27 mouse cellular contexts compared by ENCODE assay signal in the genomic region with DNA sequence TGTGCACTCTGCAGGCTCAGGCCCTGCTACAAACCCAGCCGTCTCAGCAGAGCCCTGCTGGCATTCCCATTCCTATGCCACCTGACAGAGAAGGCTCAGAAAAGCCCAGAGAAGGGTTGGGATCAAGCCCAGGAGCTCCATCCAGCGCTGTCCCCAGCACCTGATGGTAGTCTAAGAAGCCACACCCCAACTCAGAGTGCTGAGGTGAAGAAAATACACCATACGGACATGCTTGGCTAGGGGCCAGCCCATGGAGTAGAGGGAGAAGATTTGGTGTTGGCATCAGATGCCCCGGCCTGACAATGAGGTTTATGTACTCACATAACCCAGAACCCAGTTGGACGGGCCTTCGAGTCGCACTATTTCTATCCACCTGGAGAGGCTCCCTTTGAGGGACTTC.
DNase-seq lines count a peak whose midpoint lies in the region; ATAC-seq and TF ChIP-seq lines count a peak whose summit lies in the region.
"Had no signal": no experiment of that assay in that cellular context is flagged by ENCODE, and none has a peak within 500 bp of the region (broad histone marks: within the 10 kb centered on the region; RNA-seq: fewer than 3 reads in every experiment).

No protein-coding gene starts in this region.

- ATAC-seq in hindbrain, embryonic 13.5 days (ENCODE audit: low FRiP score) = no peak
- ATAC-seq in hindbrain, embryonic 16.5 days = no peak
- no peak for ATAC-seq in intestine, embryonic 16.5 days
- ATAC-seq: CD4-positive, CD25-positive, alpha-beta regulatory T cell, adult 4 months; forebrain, embryonic 15.5 days had no signal

- DNase-seq in cerebellum, adult 2 months = peak; percentile 63 to 69
- DNase-seq in cerebellum, postnatal 10 days = peak; percentile 79 to 80
- no peak for DNase-seq in limb, embryonic 10.5 days (ENCODE audit: low spot score)
- DNase-seq in adrenal gland, adult 2 months = no peak
- DNase-seq: adrenal gland, postnatal 25 days; heart, postnatal 36 days; kidney, adult 11 months; kidney, postnatal 25 days; liver; lung, adult 2 months; lung, postnatal 10 days; midbrain, embryonic 14.5 days; retina, postnatal 1 day; right cerebral cortex, postnatal 14 days; thymus, postnatal 14 days had no signal

- no peaks in the 10 kb centered on the region for H3K27me3 ChIP-seq in hindbrain, embryonic 13.5 days
- H3K27me3 ChIP-seq in hindbrain, embryonic 16.5 days (replicated peaks; ENCODE audit: control insufficient read depth, insufficient read depth, low read length) = no peaks in the 10 kb centered on the region
- no peaks in the 10 kb centered on the region for H3K27me3 ChIP-seq in cerebellum, adult 2 months (ENCODE audit: control insufficient read depth, insufficient read depth, low read length)
- 0 out of 2 replicates have a peak, but pooled peaks cover 3% of the 10 kb centered on the region for H3K27me3 ChIP-seq in limb, embryonic 10.5 days (ENCODE audit: low read depth, poor library complexity, severe bottlenecking)
- H3K27me3 ChIP-seq in intestine, embryonic 16.5 days (replicated peaks; ENCODE audit: control insufficient read depth, insufficient read depth, low read length) = no peaks in the 10 kb centered on the region
- H3K27me3 ChIP-seq: embryonic facial prominence, embryonic 12.5 days; forebrain, embryonic 15.5 days; hindbrain, embryonic 12.5 days; neural tube, embryonic 15.5 days had no signal

- peaks cover 32% of the 10 kb centered on the region for H3K36me3 ChIP-seq in hindbrain, embryonic 13.5 days
- H3K36me3 ChIP-seq in hindbrain, embryonic 16.5 days (ENCODE audit: control insufficient read depth, insufficient read depth, low read length) = peaks cover 8% of the 10 kb centered on the region
- H3K36me3 ChIP-seq in limb, embryonic 10.5 days = peaks cover 29% of the 10 kb centered on the region
- no peaks in the 10 kb centered on the region for H3K36me3 ChIP-seq in intestine, embryonic 16.5 days (ENCODE audit: control insufficient read depth, insufficient read depth, low read length)

- TF ChIP-seq CTCF in cerebellum, adult 2 months (IDR thresholded peaks at IDR 0.05; ENCODE audit: borderline replicate concordance, insufficient read depth, low read depth, low read length) = no peak

- no peak for TF ChIP-seq POLR2A in cerebellum, adult 2 months (IDR thresholded peaks at IDR 0.05; ENCODE audit: borderline replicate concordance, insufficient read depth, low read length)

- no peak overlapping the region for H3K9ac ChIP-seq in hindbrain, embryonic 13.5 days
- H3K9ac ChIP-seq in hindbrain, embryonic 16.5 days (ENCODE audit: low read depth, low read length) = no peak overlapping the region
- no peak overlapping the region for H3K9ac ChIP-seq in intestine, embryonic 16.5 days (ENCODE audit: low read depth, low read length)
- H3K9ac ChIP-seq: embryonic facial prominence, embryonic 12.5 days; forebrain, embryonic 15.5 days; liver, embryonic 14.5 days; neural tube, embryonic 15.5 days had no signal

- H3K27ac ChIP-seq in hindbrain, embryonic 13.5 days = peak overlapping the region; percentile 78; the same call in 1 of the 2 replicates
- H3K27ac ChIP-seq in hindbrain, embryonic 16.5 days (ENCODE audit: low read depth, low read length) = no peak overlapping the region
- no peak overlapping the region; the same call in 1 of the 2 replicates for H3K27ac ChIP-seq in cerebellum, adult 2 months (ENCODE audit: insufficient read depth, low read length)
- H3K27ac ChIP-seq in limb, embryonic 10.5 days = 0 out of 2 replicates have a peak overlapping the region, but pooled peaks have one; percentile 20
- H3K27ac ChIP-seq in intestine, embryonic 16.5 days (ENCODE audit: low read length) = no peak overlapping the region
- H3K27ac ChIP-seq: embryonic facial prominence, embryonic 12.5 days; left cerebral cortex, adult 2 months; liver, embryonic 14.5 days; macrophage; neural tube, embryonic 15.5 days had no signal

- H3K4me2 ChIP-seq in hindbrain, embryonic 13.5 days = no peak overlapping the region
- no peak overlapping the region for H3K4me2 ChIP-seq in hindbrain, embryonic 16.5 days (ENCODE audit: low read length)
- H3K4me2 ChIP-seq in intestine, embryonic 16.5 days (ENCODE audit: low read depth, low read length) = no peak overlapping the region
- H3K4me2 ChIP-seq: embryonic facial prominence, embryonic 12.5 days; forebrain, embryonic 15.5 days; hindbrain, embryonic 12.5 days; neural tube, embryonic 15.5 days had no signal

- WGBS in hindbrain, embryonic 13.5 days = 89% methylated on average over 7 of the region's 7 CpGs
- WGBS in hindbrain, embryonic 16.5 days = 83% methylated on average over 7 of the region's 7 CpGs
- 24% methylated on average over 7 of the region's 7 CpGs for WGBS in cerebellum, adult 2 months
- 92% methylated on average over 7 of the region's 7 CpGs for WGBS in limb, embryonic 10.5 days
- WGBS in intestine, embryonic 16.5 days = 89% methylated on average over 7 of the region's 7 CpGs

- H3K4me3 ChIP-seq in hindbrain, embryonic 13.5 days = no peak overlapping the region
- H3K4me3 ChIP-seq in hindbrain, embryonic 16.5 days (ENCODE audit: low read length) = no peak overlapping the region
- H3K4me3 ChIP-seq in cerebellum, adult 2 months (replicated peaks; ENCODE audit: insufficient read depth, low read depth, low read length) = no peak overlapping the region
- H3K4me3 ChIP-seq in limb, embryonic 10.5 days = no peak overlapping the region
- H3K4me3 ChIP-seq in intestine, embryonic 16.5 days (ENCODE audit: low read length) = no peak overlapping the region
- H3K4me3 ChIP-seq: embryonic facial prominence, embryonic 12.5 days; forebrain, embryonic 15.5 days; hindbrain, embryonic 12.5 days; layer of hippocampus, adult 2 months; left cerebral cortex, adult 2 months; neural tube, embryonic 15.5 days had no signal

- H3K4me1 ChIP-seq in hindbrain, embryonic 13.5 days (replicated peaks) = peaks cover 81% of the 10 kb centered on the region
- H3K4me1 ChIP-seq in hindbrain, embryonic 16.5 days (ENCODE audit: control insufficient read depth, insufficient read depth, low read depth, low read length) = peaks cover 59% of the 10 kb centered on the region
- peaks cover 44% of the 10 kb centered on the region for H3K4me1 ChIP-seq in cerebellum, adult 2 months (ENCODE audit: control insufficient read depth, insufficient read depth, low read length)
- H3K4me1 ChIP-seq in limb, embryonic 10.5 days = peaks cover 59% of the 10 kb centered on the region
- peaks cover 17% of the 10 kb centered on the region for H3K4me1 ChIP-seq in intestine, embryonic 16.5 days (ENCODE audit: control insufficient read depth, insufficient read depth, low read length)

- H3K9me3 ChIP-seq in hindbrain, embryonic 13.5 days = no peaks in the 10 kb centered on the region
- H3K9me3 ChIP-seq in hindbrain, embryonic 16.5 days (ENCODE audit: control insufficient read depth, low read length) = no peaks in the 10 kb centered on the region
- no peaks in the 10 kb centered on the region for H3K9me3 ChIP-seq in limb, embryonic 10.5 days (replicated peaks)
- H3K9me3 ChIP-seq in intestine, embryonic 16.5 days (ENCODE audit: control insufficient read depth, low read length) = no peaks in the 10 kb centered on the region
- H3K9me3 ChIP-seq: embryonic facial prominence, embryonic 12.5 days; forebrain, embryonic 15.5 days; hindbrain, embryonic 12.5 days; neural tube, embryonic 15.5 days had no signal

Comparison
In these comparisons a context has a peak if more than half of its experiments do, and no peak if none do; other contexts are left out.
1. H3K27ac ChIP-seq: peak in hindbrain, embryonic 13.5 days (single experiment) and limb, embryonic 10.5 days (single experiment); none in hindbrain, embryonic 16.5 days (single experiment), cerebellum, adult 2 months (single experiment) and intestine, embryonic 16.5 days (single experiment).
2. DNase-seq: peak in cerebellum, adult 2 months (2 of 2) and cerebellum, postnatal 10 days (2 of 2); none in limb, embryonic 10.5 days (single experiment) and adrenal gland, adult 2 months (single experiment).